Mouse (Mus musculus): ENCODE measurements at regions not wholly inside any gene's neighbourhood (a gene's known extent, or its start where the extent isn't known, plus 50 kb on each side); places are given as distances from the start of the nearest gene placed in this dataset.
A peak's percentile ranks its signal among the peaks of the same experiment; 100 is the strongest.

GRCm38 (mm10) chr3:128113209-128113608 lies 217.1 kb upstream of the Fam241a start:
- no peak for DNase-seq (ENCODE audit: low spot score)

GRCm38 (mm10) chr3:128110406-128110805 lies 214.3 kb upstream of the Fam241a start:
- DNase-seq (ENCODE audit: low spot score): no peak

GRCm38 (mm10) chr3:128104516-128104915 lies 208.4 kb upstream of the Fam241a start:
- no peak for DNase-seq (ENCODE audit: low spot score)

- no peak for DNase-seq (ENCODE audit: low spot score)
These were observed 196.9 kb upstream of the Fam241a start for GRCm38 (mm10) chr3:128093046-128093445.

DNA sequence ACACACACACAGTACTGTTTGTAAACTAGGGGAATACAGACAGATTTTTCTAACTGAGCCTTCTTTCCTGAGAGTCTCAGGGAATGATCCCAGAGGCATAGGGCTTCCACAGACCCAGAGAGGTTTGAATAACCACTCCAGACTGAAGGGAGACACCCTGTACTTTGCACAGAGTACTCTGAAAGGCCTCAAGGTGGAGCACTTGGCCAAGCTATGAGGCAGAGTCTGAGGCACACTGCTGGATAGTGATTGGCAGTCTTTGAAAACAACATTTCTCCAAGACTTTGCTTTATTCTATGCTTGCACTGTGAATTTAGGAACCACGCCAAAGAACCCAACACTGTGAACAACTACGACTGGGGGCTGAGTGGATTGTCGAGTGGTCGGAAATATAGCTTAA lies 192.1 kb upstream of the Fam241a start:
- DNase-seq (ENCODE audit: low spot score): peak; percentile 6

DNA sequence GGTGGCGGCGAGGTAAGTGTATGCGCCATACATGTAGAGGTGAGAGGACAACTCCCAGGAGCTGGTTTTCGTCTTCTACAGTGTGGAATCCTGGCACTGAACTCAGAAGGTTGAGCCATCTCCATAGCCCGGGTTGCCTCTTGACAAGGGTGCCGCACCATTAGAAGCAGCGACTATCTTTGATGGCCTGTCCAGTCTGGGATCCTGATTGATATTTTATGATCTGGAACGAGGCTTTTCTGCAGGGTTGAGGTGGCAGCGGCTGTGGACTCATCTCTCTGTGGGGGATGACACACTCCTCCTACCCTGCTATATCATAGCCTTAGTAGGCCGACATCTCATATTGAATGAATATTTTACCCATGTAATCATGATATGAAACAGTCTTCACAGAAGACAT lies 191.0 kb upstream of the Fam241a start:
- no peak for DNase-seq (ENCODE audit: low spot score)

- DNase-seq (ENCODE audit: low spot score): no peak
These were observed 186.3 kb upstream of the Fam241a start for GRCm38 (mm10) chr3:128082463-128082862.

DNA sequence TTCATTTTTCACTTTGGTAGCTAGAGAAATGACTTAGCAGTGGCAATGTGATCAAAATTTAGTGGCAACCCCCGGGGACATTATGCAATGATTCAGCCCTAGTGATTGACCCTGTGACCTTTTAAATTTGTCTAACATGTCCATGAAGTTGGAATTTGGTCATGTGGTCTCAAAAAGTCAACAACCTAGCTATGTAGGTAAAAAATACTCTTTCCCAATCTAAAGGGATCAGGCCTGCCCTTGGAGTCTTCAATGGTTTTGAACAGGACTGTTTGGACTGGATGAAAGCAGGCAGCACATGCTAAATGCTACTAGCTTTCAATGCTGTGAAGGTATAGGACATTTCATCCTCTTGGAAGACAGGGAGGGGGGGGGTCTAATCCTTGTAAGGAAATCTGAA lies 185.3 kb upstream of the Fam241a start:
- DNase-seq (ENCODE audit: low spot score): no peak

GRCm38 (mm10) chr3:128067861-128068260 lies 171.7 kb upstream of the Fam241a start:
- no peak for DNase-seq (ENCODE audit: low spot score)

DNA sequence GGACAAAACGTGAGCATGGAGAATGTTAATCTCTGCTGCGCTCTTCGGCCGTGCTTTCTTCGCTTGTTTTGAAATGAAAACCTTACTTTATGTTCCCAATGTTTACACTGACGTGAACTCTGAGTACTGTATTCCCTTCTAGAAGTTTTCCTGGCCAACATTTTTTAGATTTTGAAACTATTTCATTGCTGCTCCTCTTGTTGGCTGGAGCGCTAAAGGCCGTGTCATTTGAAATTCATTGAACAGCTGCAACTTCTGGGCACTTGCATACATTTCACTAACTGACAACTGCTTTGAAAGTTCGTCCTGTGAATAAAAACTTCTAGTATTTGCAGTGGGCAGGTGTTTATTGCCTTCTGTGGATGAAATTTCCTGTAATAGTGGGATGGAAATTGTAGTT lies 157.9 kb upstream of the Fam241a start:
- DNase-seq (ENCODE audit: low spot score): no peak

- DNase-seq (ENCODE audit: low spot score): no peak
These were observed 147.6 kb upstream of the Fam241a start for GRCm38 (mm10) chr3:128043709-128044108.

DNA sequence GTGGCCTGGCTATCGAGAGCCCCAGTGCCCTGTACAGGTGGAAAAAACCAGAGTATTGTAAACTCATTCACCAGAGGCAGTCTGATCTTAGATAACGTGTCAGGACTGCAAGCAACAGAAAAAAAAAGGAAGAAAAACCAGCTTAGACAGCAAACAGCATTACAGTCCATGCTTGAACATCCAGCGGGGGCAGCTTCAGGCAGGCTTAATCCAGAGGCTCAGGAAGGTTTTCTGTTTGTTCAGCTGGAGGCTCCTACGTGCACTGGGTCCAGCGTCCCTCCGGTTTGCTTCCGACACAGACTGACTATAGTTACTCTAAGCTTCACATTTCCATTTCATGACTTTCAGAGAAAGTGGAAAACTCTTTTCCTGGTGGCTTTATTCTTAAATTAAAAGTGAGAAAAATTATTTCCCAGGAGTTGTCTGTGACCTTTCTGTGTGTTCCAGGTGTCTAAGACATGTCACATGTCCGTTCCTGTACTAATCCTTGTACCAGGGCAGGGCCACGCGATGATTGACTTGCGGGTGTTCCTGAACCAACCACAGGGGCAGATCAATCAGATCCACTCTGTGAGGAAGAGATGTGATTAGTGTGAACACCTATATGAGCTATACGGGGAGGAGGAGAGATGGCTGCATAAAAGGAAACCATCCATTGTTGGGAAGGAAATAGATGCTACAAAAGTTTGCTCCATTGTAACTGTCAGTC lies 144.4 kb upstream of the Fam241a start:
- DNase-seq (ENCODE audit: low spot score): no peak

DNA sequence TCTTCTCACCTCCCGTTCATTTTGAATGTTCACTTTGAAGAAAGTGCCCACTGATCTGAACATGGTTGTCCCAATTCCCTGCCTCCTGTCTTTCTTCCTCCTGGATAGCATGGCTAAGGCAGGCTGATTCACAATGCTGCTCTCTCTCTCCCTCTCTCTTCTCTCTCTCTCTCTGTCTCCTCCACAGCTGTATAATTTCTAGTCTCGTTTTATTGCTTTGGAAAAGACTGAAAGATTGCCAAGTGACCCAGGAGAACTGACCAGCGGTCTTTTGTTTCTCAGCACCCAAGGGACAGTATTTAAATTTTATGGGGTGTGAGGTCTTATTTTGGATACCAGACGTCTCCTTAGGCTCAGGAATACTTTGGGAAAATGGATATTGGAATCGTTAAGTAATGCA lies 143.1 kb upstream of the Fam241a start:
- no peak for DNase-seq (ENCODE audit: low spot score)

GRCm38 (mm10) chr3:128036538-128036937 lies 140.4 kb upstream of the Fam241a start:
- no peak for DNase-seq (ENCODE audit: low spot score)

GRCm38 (mm10) chr3:128030352-128030751 lies 134.2 kb upstream of the Fam241a start:
- no peak for DNase-seq (ENCODE audit: low spot score)

GRCm38 (mm10) chr3:128029565-128029915 lies 133.4 kb upstream of the Fam241a start:
- no peak for DNase-seq (ENCODE audit: low spot score)

DNA sequence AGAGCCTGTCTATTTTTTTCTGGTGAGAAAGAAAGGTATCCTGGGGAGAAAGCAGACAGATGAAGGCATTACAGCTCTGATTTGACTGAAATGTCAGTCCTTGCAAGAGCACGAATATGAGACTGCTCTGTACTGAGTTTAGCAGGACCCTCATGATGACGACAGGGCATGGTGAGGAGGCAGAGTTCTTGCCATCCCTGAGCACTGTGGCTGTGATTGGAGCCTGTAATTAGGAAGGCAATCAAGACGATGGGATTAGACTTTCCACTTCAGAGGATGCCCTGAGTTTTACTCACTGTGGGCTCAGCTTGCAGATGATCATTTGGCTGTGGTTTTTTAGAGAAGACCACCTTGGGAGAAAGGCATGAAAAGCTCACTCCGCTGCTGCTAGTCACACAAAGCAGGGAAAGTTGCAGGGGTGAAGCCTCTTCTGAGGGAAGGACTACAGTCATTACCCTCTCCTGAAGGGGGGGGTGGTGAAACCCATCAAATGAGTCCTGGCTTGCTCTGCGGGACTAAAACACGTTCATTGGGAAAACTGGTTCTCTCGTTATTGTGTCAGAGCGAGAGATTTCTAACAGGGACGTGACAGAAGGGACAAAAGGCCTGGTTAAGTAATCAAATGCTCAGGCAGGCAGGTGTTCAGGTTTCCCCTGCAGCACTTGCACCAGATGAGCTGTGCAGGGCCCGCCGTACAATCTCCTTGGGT lies 132.9 kb upstream of the Fam241a start:
- no peak for DNase-seq (ENCODE audit: low spot score)

DNA sequence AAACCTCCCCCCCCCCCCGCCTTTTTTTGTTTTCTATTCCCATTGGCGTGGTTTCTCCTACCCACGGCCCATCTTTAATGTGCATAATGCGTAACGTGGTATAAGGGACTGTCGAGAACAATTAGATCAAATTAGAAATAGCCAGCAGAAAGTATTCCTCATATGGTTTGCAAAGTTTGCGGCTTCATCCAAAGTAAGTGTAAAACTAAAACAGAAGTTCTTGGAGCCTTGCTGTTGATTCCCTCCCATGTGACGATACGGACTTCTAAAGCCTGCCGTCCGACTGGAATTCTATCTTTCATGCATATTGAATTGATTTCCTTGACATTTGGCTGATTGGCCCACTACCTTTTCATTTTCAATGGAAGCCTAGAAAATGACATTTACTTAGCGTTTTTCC lies 128.7 kb upstream of the Fam241a start:
- DNase-seq (ENCODE audit: low spot score): no peak

- no peak for DNase-seq (ENCODE audit: low spot score)
These were observed 118.8 kb upstream of the Fam241a start for GRCm38 (mm10) chr3:128014909-128015308.

GRCm38 (mm10) chr3:128002905-128003641 lies 106.9 kb upstream of the Fam241a start:
- DNase-seq (ENCODE audit: low spot score): no peak

DNA sequence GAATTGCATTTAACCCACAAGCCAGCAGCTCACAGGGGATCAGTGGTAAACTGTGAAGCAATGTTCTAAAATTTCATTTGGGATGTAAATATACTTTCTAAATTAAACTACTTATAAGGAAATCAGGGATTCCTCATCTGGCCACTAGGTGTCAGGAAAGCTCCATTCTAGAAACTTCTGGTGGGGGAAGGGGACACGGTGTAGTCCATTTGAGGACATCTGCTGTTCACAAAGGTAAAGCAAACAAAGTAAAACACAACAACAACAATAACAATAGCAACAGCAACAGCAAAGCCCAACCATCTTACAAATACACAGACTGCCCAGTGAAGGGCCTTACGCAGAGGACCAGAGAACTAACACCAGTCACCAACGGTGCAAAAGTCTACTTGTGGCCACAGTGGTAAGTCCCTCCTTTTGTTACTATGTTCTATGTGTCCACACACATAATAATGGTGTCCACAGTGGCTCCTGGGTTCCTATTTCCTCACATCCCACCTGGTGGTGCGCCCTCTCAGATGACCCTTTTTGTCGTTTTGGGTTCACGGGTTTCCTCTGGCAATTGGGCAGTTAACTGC lies 105.9 kb upstream of the Fam241a start:
- peak; percentile 53 for DNase-seq (ENCODE audit: low spot score)

GRCm38 (mm10) chr3:127995678-127996077 lies 99.6 kb upstream of the Fam241a start:
- DNase-seq (ENCODE audit: low spot score): no peak

DNA sequence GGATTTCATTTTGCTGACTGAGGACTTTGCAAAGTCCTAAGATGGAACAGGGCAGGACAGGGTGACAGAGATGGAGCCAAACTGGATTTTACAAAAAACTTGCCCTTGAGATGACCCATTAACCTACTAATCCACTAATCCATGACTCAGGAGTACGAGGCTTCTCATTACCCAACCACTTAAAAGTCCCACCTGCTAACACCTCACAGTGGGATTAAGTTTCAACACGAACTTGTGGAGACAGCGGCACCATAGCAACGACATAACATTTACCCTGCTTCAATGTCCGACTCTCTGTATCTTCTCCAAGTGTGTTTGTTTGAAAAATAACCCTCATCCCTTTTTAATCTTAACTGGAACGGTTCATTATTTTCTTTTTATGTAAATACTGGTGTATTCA lies 91.5 kb upstream of the Fam241a start:
- DNase-seq (ENCODE audit: low spot score): no peak

Data from adipocyte (in vitro differentiated cells).